Mouse (Mus musculus): ENCODE data around the gene Gm5148. TPM values are rescaled to one million over a fixed set of nuclear protein-coding genes. Genes with fewer than 3 reads are reported as not detected.
A peak's percentile ranks its signal among the peaks of the same experiment; 100 is the strongest.

Gene Gm5148
- under 1 TPM in 1 of 2 experiments, not detected in 1; 0.16 TPM for total RNA-seq (2021)

GRCm38 (mm10) chr3:37724171-37724804 is at the start of gene Gm5148:
Gene Gm5148 (minus strand): TSS chr3:37724490.
- DNase-seq, result no peak

GRCm38 (mm10) chr3:37770951-37771350 is 46.7 kb upstream of the Gm5148 start:
- DNase-seq, result no peak
- intact Hi-C loops (cut with DNase I), result loop anchor here (2.0 to 5.0 kb wide), 3 partner anchors 76 to 346 kb away; no protein-coding TSS in a partner anchor

More at GRCm38 (mm10) chr3:37724171-37724804, at the start of gene Gm5148:
- intact Hi-C loops (cut with DNase I), result no loop called here

- peak; percentile 78 to 85 for DNase-seq
- intact Hi-C loops (cut with DNase I), result loop anchor here (2.0 to 10.0 kb wide), 2 partner anchors 129 to 405 kb away; no protein-coding TSS in a partner anchor
Measured at GRCm38 (mm10) chr3:37769268-37769756, 45.0 kb upstream of the Gm5148 start.

- intact Hi-C loops (cut with DNase I), result loop anchor here (2.0 to 10.0 kb wide), 2 partner anchors 127 to 407 kb away; no protein-coding TSS in a partner anchor
Measured at GRCm38 (mm10) chr3:37767147-37768015, 43.1 kb upstream of the Gm5148 start.

DNA sequence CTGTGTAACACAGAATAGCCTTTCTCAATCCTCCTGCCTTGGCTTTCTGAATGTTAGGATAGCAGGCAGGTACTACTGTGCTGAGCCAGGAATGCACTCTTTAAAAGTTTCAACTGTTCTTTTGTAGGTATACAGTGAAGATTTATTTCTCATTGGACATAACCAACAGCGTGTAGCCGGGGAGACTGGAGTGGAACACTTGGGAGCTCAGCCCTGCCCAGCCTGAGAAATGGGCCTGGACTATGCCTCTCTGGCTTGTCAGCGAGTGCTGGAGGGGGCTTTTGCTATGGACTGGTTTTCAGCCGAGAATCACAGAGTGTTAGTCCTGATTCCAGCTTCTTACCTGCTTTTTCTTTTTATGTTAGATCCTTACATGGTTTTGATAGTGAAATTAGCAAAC is 42.3 kb upstream of the Gm5148 start:
- intact Hi-C loops (cut with DNase I), result loop anchor here (10.0 kb wide), 1 partner anchor 408 kb away; no protein-coding TSS in a partner anchor
- no peak for DNase-seq

More at GRCm38 (mm10) chr3:37767147-37768015, 43.1 kb upstream of the Gm5148 start:
- no peak for DNase-seq

DNA sequence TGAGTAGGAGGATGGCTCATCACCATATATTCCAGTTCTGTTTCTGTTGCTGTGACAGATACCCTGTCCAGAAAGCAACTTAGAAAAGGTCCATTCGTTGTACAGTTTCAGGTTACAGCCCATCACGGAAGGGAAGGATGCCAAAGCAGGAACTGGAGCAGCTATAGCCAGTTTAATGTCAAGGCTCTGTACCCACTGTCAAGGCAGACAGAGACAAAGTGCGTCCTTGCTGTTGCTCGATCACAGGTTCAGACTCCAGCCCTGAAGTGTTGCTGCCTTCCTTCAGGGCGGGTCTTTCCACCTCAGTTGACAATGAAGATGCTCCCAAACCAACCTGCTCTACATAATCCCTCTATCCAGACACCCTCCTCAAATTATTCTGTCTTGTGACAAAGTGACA is 41.7 kb upstream of the Gm5148 start:
- DNase-seq, result no peak
- intact Hi-C loops (cut with DNase I), result loop anchor here (10.0 kb wide), 1 partner anchor 409 kb away; no protein-coding TSS in a partner anchor

DNA sequence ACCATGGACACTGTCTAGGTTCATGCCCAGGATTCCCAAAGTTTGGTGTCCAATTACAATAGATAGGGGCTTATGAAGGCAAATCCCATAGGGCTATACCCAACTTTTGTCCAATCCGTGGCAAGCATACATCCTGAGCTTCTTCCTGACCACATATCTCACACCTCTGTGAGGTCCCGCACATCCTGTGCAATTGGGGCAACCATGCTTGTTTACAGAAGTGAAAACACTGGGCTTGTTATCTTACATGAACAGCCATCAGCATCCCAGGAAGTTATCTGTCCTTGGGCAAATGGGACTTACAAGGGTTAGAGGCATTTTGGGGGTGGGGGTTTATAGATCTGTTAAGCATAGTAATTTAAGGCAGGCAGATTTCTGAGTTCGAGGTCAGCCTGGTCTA is 41.0 kb upstream of the Gm5148 start:
- DNase-seq, result no peak
- intact Hi-C loops (cut with DNase I), result loop anchor here (10.0 kb wide), 1 partner anchor 410 kb away; no protein-coding TSS in a partner anchor

DNA sequence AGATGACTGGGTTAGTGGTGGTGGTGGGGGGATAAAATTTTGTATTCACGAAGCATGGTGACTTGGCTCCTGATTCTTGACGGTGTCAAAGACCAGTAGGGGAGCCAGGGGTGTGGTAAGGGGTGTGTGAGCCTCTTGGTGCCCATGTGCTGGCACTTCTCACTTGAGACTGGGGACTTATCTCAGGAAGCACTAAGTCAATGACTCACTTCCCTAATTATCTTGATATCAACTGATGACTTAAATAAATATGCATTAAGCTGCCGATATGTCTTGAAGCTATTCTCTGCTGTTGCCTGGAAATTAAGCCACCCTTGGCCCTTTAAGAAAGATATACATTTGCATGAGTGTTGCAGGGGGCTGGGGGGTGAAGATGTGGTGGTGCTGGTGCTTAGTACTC is 38.0 kb upstream of the Gm5148 start:
- DNase-seq, result no peak
- intact Hi-C loops (cut with DNase I), result loop anchor here (10.0 kb wide), 1 partner anchor 412 kb away; no protein-coding TSS in a partner anchor

- intact Hi-C loops (cut with DNase I), result loop anchor here (10.0 kb wide), 1 partner anchor 413 kb away; no protein-coding TSS in a partner anchor
Measured at GRCm38 (mm10) chr3:37761741-37762140, 37.5 kb upstream of the Gm5148 start.

GRCm38 (mm10) chr3:37760866-37761265 is 36.6 kb upstream of the Gm5148 start:
- intact Hi-C loops (cut with DNase I), result loop anchor here (10.0 kb wide), 1 partner anchor 414 kb away; no protein-coding TSS in a partner anchor
- DNase-seq, result no peak

More at GRCm38 (mm10) chr3:37761741-37762140, 37.5 kb upstream of the Gm5148 start:
- DNase-seq, result no peak

GRCm38 (mm10) chr3:37758611-37759322 is 34.5 kb upstream of the Gm5148 start:
- intact Hi-C loops (cut with DNase I), result loop anchor here (2.0 to 5.0 kb wide), 6 partner anchors 101 to 354 kb away; no protein-coding TSS in a partner anchor
- DNase-seq, result peak; percentile 50 to 56

- DNase-seq, result peak; percentile 64 to 70
- intact Hi-C loops (cut with DNase I), result loop anchor here (2.0 to 5.0 kb wide), 6 partner anchors 101 to 354 kb away; no protein-coding TSS in a partner anchor
Measured at GRCm38 (mm10) chr3:37758124-37758523, 33.8 kb upstream of the Gm5148 start.

DNA sequence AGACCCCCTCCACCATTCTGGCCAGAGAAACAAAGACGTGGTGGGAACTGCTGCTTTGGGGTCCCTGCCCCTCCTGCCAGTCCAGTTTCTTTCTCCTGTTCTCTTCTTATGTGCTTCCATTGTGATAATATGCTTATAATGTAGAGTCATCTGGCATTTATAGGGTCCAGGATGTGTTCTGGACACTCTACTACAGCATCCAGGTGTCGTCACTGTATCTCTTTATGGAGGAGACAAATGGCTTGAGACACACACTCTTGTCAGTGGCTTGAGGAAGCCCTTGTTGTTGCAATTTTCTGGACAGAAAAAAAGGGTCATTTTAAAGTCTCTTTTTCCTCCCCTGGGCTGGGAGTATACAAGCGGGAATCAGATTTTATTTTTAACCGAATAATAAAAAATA is 33.3 kb upstream of the Gm5148 start:
- no peak for DNase-seq
- intact Hi-C loops (cut with DNase I), result loop anchor here (2.0 to 5.0 kb wide), 6 partner anchors 100 to 355 kb away; no protein-coding TSS in a partner anchor

DNA sequence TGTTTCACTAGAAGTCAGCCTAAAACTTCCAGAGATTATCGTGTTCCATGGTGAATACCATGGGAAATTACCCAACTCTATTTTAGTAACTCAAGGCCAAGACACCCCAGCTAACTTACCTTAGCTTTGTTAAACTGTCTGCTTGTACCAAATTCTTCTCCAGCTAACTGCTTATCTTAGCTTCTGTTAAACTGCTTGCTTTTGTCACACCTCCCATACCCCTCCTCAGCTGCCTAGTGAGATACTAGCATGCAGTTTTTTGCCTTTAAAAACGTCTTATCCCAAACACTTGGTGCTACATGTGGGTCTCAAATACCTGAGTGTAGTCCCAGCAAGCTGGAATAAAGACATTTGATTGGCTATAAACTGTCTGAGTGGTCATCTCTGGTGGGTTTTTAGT is 31.7 kb upstream of the Gm5148 start:
- no peak for DNase-seq
- intact Hi-C loops (cut with DNase I), result loop anchor here (5.0 kb wide), 5 partner anchors 99 to 356 kb away; no protein-coding TSS in a partner anchor

GRCm38 (mm10) chr3:37754639-37755038 is 30.3 kb upstream of the Gm5148 start:
- intact Hi-C loops (cut with DNase I), result loop anchor here (5.0 kb wide), 5 partner anchors 97 to 358 kb away; no protein-coding TSS in a partner anchor
- DNase-seq, result no peak

DNA sequence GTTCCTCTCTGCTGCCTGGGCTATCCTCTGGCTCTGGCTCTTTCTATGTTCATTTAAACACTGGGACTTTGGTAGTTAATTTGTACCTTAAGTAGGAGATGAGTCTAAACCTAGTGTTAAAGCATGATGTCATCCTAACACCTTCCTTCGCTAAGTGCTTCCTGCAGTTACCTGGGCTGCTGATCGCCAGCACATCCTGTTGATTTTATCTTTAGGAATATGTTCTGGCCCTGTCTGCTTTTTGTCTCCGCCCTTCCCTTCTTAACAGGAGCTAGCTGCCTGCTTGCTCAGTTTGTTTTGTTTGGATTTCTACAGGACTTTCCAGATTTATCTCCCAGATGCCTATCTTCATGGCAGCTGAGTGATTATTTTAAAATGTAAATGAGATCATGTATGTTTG is 28.9 kb upstream of the Gm5148 start:
- no peak for DNase-seq
- intact Hi-C loops (cut with DNase I), result no loop called here

DNA sequence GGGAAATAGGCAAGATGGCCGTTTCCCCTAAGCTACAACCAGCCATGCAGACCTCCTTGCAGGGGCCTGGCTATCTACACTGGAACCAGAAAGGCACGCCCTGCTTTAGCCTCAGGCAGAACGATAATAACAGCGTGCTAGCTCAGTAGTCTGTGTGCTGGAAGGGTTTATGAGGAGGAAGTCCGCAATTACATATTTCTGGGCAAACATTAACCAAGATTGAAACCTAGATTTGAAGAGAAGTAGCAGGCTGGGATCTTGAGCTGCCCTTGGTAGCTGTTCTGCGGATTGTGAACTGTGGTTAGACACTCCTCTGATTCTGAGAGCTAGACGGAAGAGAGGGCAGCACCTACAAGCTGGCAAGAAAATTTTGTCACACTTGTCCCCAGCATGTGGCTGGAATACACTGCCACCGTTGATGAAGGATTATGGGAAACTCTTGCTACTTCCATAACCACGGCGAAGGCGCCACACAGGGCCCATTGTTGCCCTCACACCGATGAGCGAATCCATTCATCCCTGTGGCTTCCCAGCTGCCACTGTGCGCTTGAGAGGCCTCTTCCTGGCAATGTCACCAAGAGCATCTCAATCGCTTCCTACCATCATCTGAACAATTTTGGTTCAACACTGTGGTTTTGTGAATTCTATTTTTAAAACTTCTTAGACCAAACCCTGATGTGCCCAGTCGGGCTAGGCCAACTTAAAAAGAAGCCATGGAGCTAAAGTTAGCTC is 23.9 kb upstream of the Gm5148 start:
- intact Hi-C loops (cut with DNase I), result no loop called here

GRCm38 (mm10) chr3:37747258-37748001 is 23.1 kb upstream of the Gm5148 start:
- intact Hi-C loops (cut with DNase I), result no loop called here
- DNase-seq, result no peak

More for the DNA sequence above, 23.9 kb upstream of the Gm5148 start:
- no peak for DNase-seq
